Mouse (Mus musculus) thymus, adult 2 months (tissue): ENCODE data around the gene Clk2. TPM values are rescaled to one million over a fixed set of nuclear protein-coding genes. Genes with fewer than 3 reads are reported as not detected.

Source experiments
- DNase-seq: peaks from one replicate; pipeline ENCODE4 v3.0.0; 2021
- H3K27ac ChIP-seq: fragments of 200-500 bp; 2 replicates; pipeline ENCODE4 v1.5.1; 2012; ENCODE audit warnings: low read length, control low read depth; ENCODE audit not compliant: control insufficient read depth, insufficient read depth
- H3K27me3 ChIP-seq: fragments of 200-500 bp; 2 replicates; pipeline ENCODE4 v1.6.1; 2012; ENCODE audit warnings: mild to moderate bottlenecking, low read length, moderate library complexity, mixed read lengths; ENCODE audit not compliant: control insufficient read depth, insufficient read depth
- H3K36me3 ChIP-seq: fragments of 200-500 bp; 2 replicates; pipeline ENCODE4 v1.6.1; 2012; ENCODE audit warnings: mild to moderate bottlenecking, low read length, moderate library complexity; ENCODE audit not compliant: control insufficient read depth, insufficient read depth
- H3K4me1 ChIP-seq: fragments of 200-500 bp; replicated peaks from 2 replicates; pipeline ENCODE4 v1.6.1; 2012; ENCODE audit warnings: low read length; ENCODE audit not compliant: control insufficient read depth, insufficient read depth
- H3K4me3 ChIP-seq: fragments of 200-500 bp; 2 replicates; pipeline ENCODE4 v1.5.1; 2012; ENCODE audit warnings: mild to moderate bottlenecking, low read length, control low read depth, moderate library complexity; ENCODE audit not compliant: control insufficient read depth, insufficient read depth
- CTCF ChIP-seq: fragments of 200-500 bp; IDR thresholded peaks from 2 replicates; pipeline ENCODE4 v1.5.1; 2012; ENCODE audit warnings: mild to moderate bottlenecking, control low read depth, low read length, moderate library complexity, borderline replicate concordance; ENCODE audit not compliant: control insufficient read depth, poor library complexity, insufficient read depth; ENCODE audit errors: extremely low read depth
- POLR2A ChIP-seq: fragments of 200-500 bp; IDR thresholded peaks from 2 replicates; pipeline ENCODE4 v1.6.1; 2012; ENCODE audit warnings: mild to moderate bottlenecking, low read length, control low read depth, moderate library complexity; ENCODE audit not compliant: control insufficient read depth, poor library complexity, insufficient read depth; ENCODE audit errors: extremely low read depth
- WGBS: fragments of 180-500 bp; shearing (Covaris S2); methylation state at CpG from one replicate; pipeline ENCODE4 v1.1.7; 2018; 5-methylcytosine and 5-hydroxymethylcytosine counted together
- polyA plus RNA-seq: library from polyadenylated mRNA; depleted of rRNA; stranded (reverse); fragments of >200 nt; gene quantifications from 2 replicates; pipeline ENCODE4 v1.2.3, GENCODE M21; 2012

Gene Clk2
- polyA plus RNA-seq, 1 experiment = 126 TPM

DNA sequence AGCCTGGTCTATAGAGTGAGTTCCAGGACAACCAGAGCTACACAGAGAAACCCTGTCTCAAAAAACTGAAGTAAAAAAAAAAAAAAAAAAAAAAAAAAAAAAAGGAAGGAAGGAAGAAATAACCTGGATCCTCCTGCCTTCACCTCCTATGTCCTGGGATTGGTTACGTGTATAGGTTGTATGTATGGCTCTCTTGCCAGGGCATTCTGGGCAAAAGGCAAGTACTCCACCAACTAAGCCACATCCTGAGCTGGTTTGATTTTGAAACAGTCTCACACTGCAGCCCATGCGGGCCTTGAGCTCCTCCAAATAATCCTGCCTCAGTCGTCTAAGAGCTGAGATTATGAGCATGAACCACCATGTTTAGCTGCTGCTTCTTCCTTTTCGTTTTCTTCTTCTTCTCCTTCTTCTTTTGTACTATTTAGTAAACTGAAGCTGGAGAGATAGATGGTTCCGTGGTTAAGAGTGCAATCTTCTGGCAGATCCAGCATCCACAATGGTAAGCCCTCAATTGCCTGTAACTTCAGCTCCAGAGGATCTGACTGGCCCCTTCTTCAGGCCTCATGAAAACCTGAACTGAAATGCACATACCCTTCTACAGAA lies 851 bp upstream of the Clk2 start:
- Histone ChIP-seq H3K4me1 (peaks cover 20% of the 10 kb centered on the region), H3K4me3 (no peak overlapping the region), H3K27me3 (no peaks in the 10 kb centered on the region; the same call in 1 of the 2 replicates), H3K27ac (peak overlapping the region; percentile 50), H3K36me3 (peaks cover 15% of the 10 kb centered on the region)
- no peak for TF ChIP-seq POLR2A
- TF ChIP-seq CTCF = no peak
- DNase-seq = no peak
- WGBS = 21% methylated on average over 5 of the region's 5 CpGs

DNA sequence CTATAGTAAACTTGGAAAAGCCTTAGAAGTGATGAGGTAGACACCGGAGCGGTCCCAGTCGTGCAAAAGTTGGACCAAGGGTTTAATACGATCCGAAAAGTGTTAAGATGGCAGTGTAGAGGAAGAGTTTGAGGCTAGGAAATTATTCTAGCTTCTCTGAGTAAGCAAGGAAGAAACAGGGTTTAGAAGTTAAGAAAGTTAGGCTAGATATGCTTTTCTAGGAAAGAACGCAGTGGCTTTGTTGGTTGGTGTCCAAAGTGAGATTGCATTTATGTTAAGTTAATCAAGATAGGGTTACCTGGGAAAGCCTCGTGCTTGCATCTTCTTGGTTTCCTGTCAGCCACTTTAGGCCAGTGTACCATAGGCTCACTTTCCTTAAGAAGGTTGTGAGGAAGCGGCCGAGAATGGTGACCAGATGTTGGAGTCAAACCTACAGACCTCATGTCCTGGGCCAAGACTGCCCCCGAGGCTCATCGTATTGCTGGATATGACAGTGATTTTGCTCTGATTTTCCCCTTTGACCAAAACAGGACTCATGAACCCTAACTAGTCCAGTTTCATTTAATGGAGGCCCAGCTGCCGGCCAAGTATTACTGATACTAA lies 774 bp downstream of the Clk2 start:
- peaks cover 32% of the 10 kb centered on the region for H3K36me3 ChIP-seq
- WGBS = 20% methylated on average over 12 of the region's 12 CpGs
- H3K4me1 ChIP-seq = peaks cover 7% of the 10 kb centered on the region
- peak overlapping the region; percentile 92 for H3K4me3 ChIP-seq
- H3K27ac ChIP-seq = peak overlapping the region; percentile 47
- H3K27me3 ChIP-seq = no peaks in the 10 kb centered on the region
- no peak for DNase-seq
- no peak for TF ChIP-seq CTCF

DNA sequence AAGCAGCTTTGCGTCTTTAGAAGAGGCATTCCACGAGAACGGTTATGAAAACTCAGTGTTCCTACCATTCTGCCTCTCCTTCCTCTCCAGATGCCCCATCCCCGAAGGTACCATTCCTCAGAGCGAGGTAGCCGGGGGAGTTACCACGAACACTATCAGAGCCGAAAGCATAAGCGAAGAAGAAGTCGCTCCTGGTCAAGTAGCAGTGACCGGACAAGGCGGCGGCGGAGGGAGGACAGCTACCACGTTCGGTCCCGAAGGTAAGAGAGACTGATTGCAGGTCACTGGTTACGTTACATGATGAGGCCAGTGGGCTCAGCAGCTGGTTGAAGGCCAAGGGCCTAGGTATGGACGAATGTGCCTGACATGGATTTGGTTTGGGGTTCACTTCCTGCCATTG lies 2.4 kb downstream of the Clk2 start:
- no peak for DNase-seq
- Histone ChIP-seq H3K4me1 (peaks cover 7% of the 10 kb centered on the region), H3K27me3 (no peaks in the 10 kb centered on the region), H3K36me3 (peaks cover 47% of the 10 kb centered on the region), H3K4me3 (no peak overlapping the region), H3K27ac (no peak overlapping the region)
- TF ChIP-seq CTCF = no peak
- no peak for TF ChIP-seq POLR2A
- 98% methylated on average over 19 of the region's 19 CpGs for WGBS

DNA sequence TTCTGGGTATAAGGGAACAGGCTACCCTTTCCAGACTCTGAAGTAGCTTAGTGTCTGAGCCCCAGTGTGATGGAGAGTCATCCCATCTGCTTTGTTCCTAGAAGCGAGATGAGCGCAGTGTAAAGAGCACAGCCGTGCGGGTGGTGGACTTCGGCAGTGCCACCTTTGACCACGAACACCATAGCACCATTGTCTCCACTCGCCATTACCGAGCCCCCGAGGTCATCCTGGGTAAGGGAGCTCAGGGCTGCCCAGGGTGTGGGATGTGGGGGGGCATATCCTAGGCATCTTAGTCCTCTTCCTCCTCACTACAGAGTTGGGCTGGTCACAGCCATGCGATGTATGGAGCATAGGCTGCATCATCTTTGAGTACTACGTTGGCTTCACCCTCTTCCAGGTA lies 10.2 kb downstream of the Clk2 start:
- Histone ChIP-seq H3K27ac (no peak overlapping the region), H3K4me3 (no peak overlapping the region), H3K27me3 (no peaks in the 10 kb centered on the region), H3K4me1 (peaks cover 13% of the 10 kb centered on the region), H3K36me3 (peaks cover 57% of the 10 kb centered on the region)
- TF ChIP-seq CTCF = no peak
- TF ChIP-seq POLR2A = no peak
- WGBS = 98% methylated on average over 11 of the region's 11 CpGs
- DNase-seq = no peak

DNA sequence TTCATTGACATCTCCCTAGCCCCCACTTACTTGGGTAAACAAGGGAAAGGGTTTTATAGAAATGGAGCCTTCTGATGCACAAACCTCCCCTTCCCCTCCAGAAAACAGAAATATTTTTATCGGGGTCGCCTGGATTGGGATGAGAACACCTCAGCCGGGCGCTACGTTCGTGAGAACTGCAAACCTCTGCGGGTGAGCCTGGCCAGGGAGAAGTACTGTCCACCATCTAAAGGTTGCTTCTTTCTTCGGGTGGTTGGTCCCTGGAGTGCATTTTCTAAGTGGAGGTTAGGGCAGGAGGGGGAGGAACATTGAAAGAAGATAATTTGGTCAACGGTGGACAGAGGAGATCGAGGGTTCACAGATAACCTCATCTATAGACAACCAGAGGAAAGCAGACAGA lies 10.9 kb downstream of the Clk2 start:
- no peak overlapping the region for H3K27ac ChIP-seq
- no peak for DNase-seq
- TF ChIP-seq CTCF (no peak), POLR2A (no peak)
- peaks cover 51% of the 10 kb centered on the region for H3K36me3 ChIP-seq
- H3K4me3 ChIP-seq = no peak overlapping the region
- 94% methylated on average over 10 of the region's 10 CpGs for WGBS
- H3K27me3 ChIP-seq = no peaks in the 10 kb centered on the region
- peaks cover 13% of the 10 kb centered on the region for H3K4me1 ChIP-seq

DNA sequence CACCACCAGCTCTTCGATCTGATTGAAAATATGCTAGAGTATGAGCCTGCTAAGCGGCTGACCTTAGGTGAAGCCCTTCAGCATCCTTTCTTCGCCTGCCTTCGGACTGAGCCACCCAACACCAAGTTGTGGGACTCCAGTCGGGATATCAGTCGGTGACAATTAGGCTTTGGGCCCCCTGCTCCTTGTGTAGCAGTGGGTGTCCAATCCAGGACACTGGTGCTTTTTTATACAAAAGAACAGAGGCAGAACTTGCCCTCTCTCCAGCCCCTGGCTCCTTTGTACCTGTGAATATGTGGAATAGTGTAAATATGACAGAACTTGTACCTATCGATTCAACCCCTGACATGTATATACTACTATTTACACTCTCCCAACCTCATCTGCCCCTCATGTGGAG lies 11.8 kb downstream of the Clk2 start:
- peaks cover 45% of the 10 kb centered on the region for H3K36me3 ChIP-seq
- H3K27me3 ChIP-seq = no peaks in the 10 kb centered on the region
- DNase-seq = no peak
- no peak overlapping the region for H3K27ac ChIP-seq
- peaks cover 13% of the 10 kb centered on the region for H3K4me1 ChIP-seq
- TF ChIP-seq POLR2A = no peak
- TF ChIP-seq CTCF = no peak
- 95% methylated on average over 7 of the region's 7 CpGs for WGBS
- no peak overlapping the region for H3K4me3 ChIP-seq

DNA sequence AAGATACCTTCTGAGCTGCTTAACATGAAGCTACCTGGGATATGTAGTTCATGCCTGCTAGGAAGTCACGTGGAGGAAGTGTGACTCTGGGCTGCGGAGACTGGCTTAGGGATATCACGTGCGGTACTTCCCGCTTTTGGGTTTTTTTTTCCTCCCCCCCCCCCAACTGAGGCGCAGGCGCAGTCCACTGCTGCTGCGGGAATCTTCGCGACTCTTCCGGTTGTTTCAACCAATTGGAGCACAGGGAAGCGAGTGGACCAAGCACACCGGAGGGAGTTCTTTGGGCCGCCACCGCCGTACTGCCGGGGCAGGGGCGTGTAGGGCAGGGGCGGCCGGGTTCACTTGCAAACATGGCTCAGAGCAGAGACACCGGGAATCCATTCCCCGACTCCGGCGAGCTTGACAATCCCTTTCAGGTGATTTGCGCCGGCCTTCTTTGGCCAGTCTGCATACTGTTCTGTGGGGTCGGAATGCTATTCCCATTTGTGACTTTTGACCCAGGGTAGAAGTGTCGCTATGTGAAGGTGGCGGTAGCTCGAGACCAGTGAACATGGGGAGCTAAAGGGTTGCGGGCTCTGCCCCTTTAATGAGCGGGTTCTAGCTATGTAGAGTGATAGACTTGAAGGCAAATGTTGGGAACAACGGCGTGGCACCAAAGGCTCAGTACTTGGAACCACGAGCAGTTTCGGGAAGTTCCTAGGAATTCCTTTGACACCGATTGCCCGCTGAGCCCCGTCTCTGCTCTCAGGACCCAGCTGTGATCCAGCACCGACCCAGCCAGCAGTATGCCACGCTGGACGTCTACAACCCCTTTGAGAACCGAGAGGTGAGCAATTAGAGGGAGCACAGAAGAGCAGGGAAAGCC lies 12.9 kb downstream of the Clk2 start, which contains the start of gene Scamp3:
TSS of gene Scamp3 (plus strand) at position 232 of the 865 bp plus-strand sequence.
- TF ChIP-seq POLR2A (peak; percentile 80), CTCF (no peak)

More for the DNA sequence above, 12.9 kb downstream of the Clk2 start, which contains the start of gene Scamp3:
- Histone ChIP-seq H3K4me1 (peaks cover 19% of the 10 kb centered on the region), H3K36me3 (peaks cover 38% of the 10 kb centered on the region), H3K27ac (peak within 1 kb of the TSS; percentile 23), H3K27me3 (no peaks in the 10 kb centered on the region), H3K4me3 (peak within 1 kb of the TSS; percentile 96)
- under 1% methylated on average over 43 of the region's 43 CpGs for WGBS
- DNase-seq = peak; percentile 73
